Mouse (Mus musculus) intestine, embryonic 15.5 days (tissue): ENCODE measurements around the gene Odf3l2. TPM values are rescaled to one million over a fixed set of nuclear protein-coding genes. Genes with fewer than 3 reads are reported as not detected.
A peak's percentile ranks its signal among the peaks of the same experiment; 100 is the strongest.

Experiments used
- ATAC-seq: fragments of 200-750 bp; cut with Nextera tagmentation; 2 replicates; pipeline ENCODE4 v1.8.0; 2017; ENCODE audit warnings: moderate TSS enrichment, moderate library complexity
- H3K27ac ChIP-seq: fragments of 300-500 bp; sonication (generic); 2 replicates; pipeline ENCODE4 v1.5.1; 2015; ENCODE audit warnings: mild to moderate bottlenecking, inconsistent platforms
- H3K27me3 ChIP-seq: fragments of 300-500 bp; sonication (generic); replicated peaks from 2 replicates; pipeline ENCODE4 v1.6.1; 2015; ENCODE audit warnings: inconsistent platforms
- H3K36me3 ChIP-seq: fragments of 300-500 bp; sonication (generic); 2 replicates; pipeline ENCODE4 v1.6.1; 2015; ENCODE audit warnings: inconsistent platforms
- H3K4me1 ChIP-seq: fragments of 300-500 bp; sonication (generic); replicated peaks from 2 replicates; pipeline ENCODE4 v1.6.1; 2015; ENCODE audit warnings: inconsistent platforms
- H3K4me2 ChIP-seq: fragments of 300-500 bp; sonication (generic); replicated peaks from 2 replicates; pipeline ENCODE4 v1.6.1; 2015; ENCODE audit warnings: mild to moderate bottlenecking, inconsistent platforms
- H3K4me3 ChIP-seq: fragments of 300-500 bp; sonication (generic); replicated peaks from 2 replicates; pipeline ENCODE4 v1.5.1; 2015; ENCODE audit warnings: inconsistent platforms
- H3K9ac ChIP-seq: fragments of 300-500 bp; sonication (generic); 2 replicates; pipeline ENCODE4 v1.6.1; 2015; ENCODE audit warnings: inconsistent platforms
- H3K9me3 ChIP-seq: fragments of 300-500 bp; sonication (generic); 2 replicates; pipeline ENCODE4 v1.6.1; 2016; ENCODE audit warnings: inconsistent platforms
- WGBS: fragments of 180-500 bp; shearing (Covaris S2); methylation state at CpG from one replicate; pipeline ENCODE4 v1.1.7; 2015; 5-methylcytosine and 5-hydroxymethylcytosine counted together
- polyA plus RNA-seq: library from polyadenylated mRNA; unstranded; fragments of >200 nt; fragmentation: Nextera tagmentation; extraction: Ambion mirVana; gene quantifications from 2 replicates; pipeline ENCODE4 v1.2.1, GENCODE M21; 2015

The Odf3l2 gene
- polyA plus RNA-seq: not detected in 2 replicates

- H3K36me3 ChIP-seq: no peaks in the 10 kb centered on the region
- H3K27me3 ChIP-seq: no peaks in the 10 kb centered on the region
- ATAC-seq: no peak
- no peaks in the 10 kb centered on the region for H3K9me3 ChIP-seq
- H3K27ac ChIP-seq: no peak within 1 kb of the TSS
- WGBS: 72% methylated on average over 8 of the region's 8 CpGs
- H3K4me2 ChIP-seq: no peak within 1 kb of the TSS
- H3K9ac ChIP-seq: no peak within 1 kb of the TSS
- H3K4me3 ChIP-seq: no peak within 1 kb of the TSS
- H3K4me1 ChIP-seq: no peaks in the 10 kb centered on the region
Measured at GRCm38 (mm10) chr10:79645711-79646110, at the start of gene Odf3l2. Gene Odf3l2 (minus strand): TSS chr10:79645738.

- H3K4me2 ChIP-seq: no peak overlapping the region
- no peaks in the 10 kb centered on the region for H3K27me3 ChIP-seq
- no peak for ATAC-seq
- 83% methylated on average over 6 of the region's 6 CpGs for WGBS
- H3K9me3 ChIP-seq: no peaks in the 10 kb centered on the region
- peaks cover 24% of the 10 kb centered on the region for H3K4me1 ChIP-seq
- H3K27ac ChIP-seq: no peak overlapping the region
- no peak overlapping the region for H3K9ac ChIP-seq
- H3K4me3 ChIP-seq: no peak overlapping the region
- H3K36me3 ChIP-seq: peaks cover under 1% of the 10 kb centered on the region; the same call in 1 of the 2 replicates
Measured at GRCm38 (mm10) chr10:79694379-79694655, 48.8 kb upstream of the Odf3l2 start.

GRCm38 (mm10) chr10:79693580-79694378 lies 48.2 kb upstream of the Odf3l2 start:
- no peak overlapping the region for H3K9ac ChIP-seq
- peaks cover 24% of the 10 kb centered on the region for H3K4me1 ChIP-seq
- no peaks in the 10 kb centered on the region for H3K27me3 ChIP-seq
- peaks cover 6% of the 10 kb centered on the region; the same call in 1 of the 2 replicates for H3K36me3 ChIP-seq
- H3K27ac ChIP-seq: no peak overlapping the region
- no peak overlapping the region for H3K4me3 ChIP-seq
- WGBS: 73% methylated on average over 12 of the region's 12 CpGs
- no peak overlapping the region for H3K4me2 ChIP-seq
- H3K9me3 ChIP-seq: no peaks in the 10 kb centered on the region
- no peak for ATAC-seq

- Histone ChIP-seq H3K9ac (no peak overlapping the region), H3K4me1 (peaks cover 17% of the 10 kb centered on the region), H3K36me3 (peaks cover 21% of the 10 kb centered on the region), H3K4me2 (no peak overlapping the region), H3K27ac (no peak overlapping the region), H3K9me3 (no peaks in the 10 kb centered on the region), H3K27me3 (no peaks in the 10 kb centered on the region), H3K4me3 (no peak overlapping the region)
- no peak for ATAC-seq
- WGBS: 97% methylated on average over 2 of the region's 2 CpGs
Measured at GRCm38 (mm10) chr10:79691986-79692548, 46.5 kb upstream of the Odf3l2 start.

GRCm38 (mm10) chr10:79689178-79689577 lies 43.6 kb upstream of the Odf3l2 start:
- peaks cover 43% of the 10 kb centered on the region for H3K36me3 ChIP-seq
- no peaks in the 10 kb centered on the region for H3K9me3 ChIP-seq
- no peak overlapping the region for H3K27ac ChIP-seq
- H3K9ac ChIP-seq: no peak overlapping the region
- no peaks in the 10 kb centered on the region for H3K27me3 ChIP-seq
- H3K4me2 ChIP-seq: no peak overlapping the region
- no peak for ATAC-seq
- no peak overlapping the region for H3K4me3 ChIP-seq
- 85% methylated on average over 3 of the region's 3 CpGs for WGBS
- peaks cover 2% of the 10 kb centered on the region for H3K4me1 ChIP-seq

GRCm38 (mm10) chr10:79688720-79689119 lies 43.2 kb upstream of the Odf3l2 start, which contains the start of gene Gzmm:
Gene Gzmm (plus strand): TSS chr10:79689020.
- Histone ChIP-seq H3K36me3 (peaks cover 43% of the 10 kb centered on the region), H3K4me1 (peaks cover 7% of the 10 kb centered on the region), H3K27ac (no peak within 1 kb of the TSS), H3K4me3 (no peak within 1 kb of the TSS), H3K4me2 (no peak within 1 kb of the TSS), H3K27me3 (no peaks in the 10 kb centered on the region), H3K9ac (no peak within 1 kb of the TSS), H3K9me3 (no peaks in the 10 kb centered on the region)
- no peak for ATAC-seq
- WGBS: 71% methylated on average over 4 of the region's 4 CpGs

GRCm38 (mm10) chr10:79687513-79687912 lies 42.0 kb upstream of the Odf3l2 start:
- ATAC-seq: no peak
- peaks cover 43% of the 10 kb centered on the region for H3K36me3 ChIP-seq
- no peaks in the 10 kb centered on the region for H3K9me3 ChIP-seq
- no peak overlapping the region for H3K4me3 ChIP-seq
- H3K9ac ChIP-seq: no peak overlapping the region
- H3K27ac ChIP-seq: no peak overlapping the region
- peaks cover 15% of the 10 kb centered on the region for H3K4me1 ChIP-seq
- H3K4me2 ChIP-seq: no peak overlapping the region
- WGBS: 91% methylated on average over 6 of the region's 6 CpGs
- H3K27me3 ChIP-seq: no peaks in the 10 kb centered on the region

- Histone ChIP-seq H3K4me3 (no peak overlapping the region), H3K36me3 (peaks cover 43% of the 10 kb centered on the region), H3K27me3 (no peaks in the 10 kb centered on the region), H3K4me2 (no peak overlapping the region), H3K9me3 (no peaks in the 10 kb centered on the region), H3K4me1 (peaks cover 15% of the 10 kb centered on the region), H3K9ac (no peak overlapping the region), H3K27ac (no peak overlapping the region)
- WGBS: 96% methylated on average over 1 of the region's 1 CpGs
- ATAC-seq: no peak
Measured at GRCm38 (mm10) chr10:79686691-79687090, 41.2 kb upstream of the Odf3l2 start.

- no peak for ATAC-seq
- Histone ChIP-seq H3K9ac (no peak overlapping the region), H3K4me3 (no peak overlapping the region), H3K4me1 (peaks cover 15% of the 10 kb centered on the region), H3K27ac (no peak overlapping the region), H3K27me3 (no peaks in the 10 kb centered on the region), H3K9me3 (no peaks in the 10 kb centered on the region), H3K4me2 (no peak overlapping the region), H3K36me3 (peaks cover 43% of the 10 kb centered on the region)
- WGBS: 81% methylated on average over 2 of the region's 2 CpGs
Measured at GRCm38 (mm10) chr10:79686219-79686618, 40.7 kb upstream of the Odf3l2 start.

GRCm38 (mm10) chr10:79684770-79685600 lies 39.4 kb upstream of the Odf3l2 start:
- H3K4me2 ChIP-seq: no peak overlapping the region
- no peak overlapping the region for H3K27ac ChIP-seq
- no peaks in the 10 kb centered on the region for H3K27me3 ChIP-seq
- no peaks in the 10 kb centered on the region for H3K9me3 ChIP-seq
- H3K4me3 ChIP-seq: no peak overlapping the region
- H3K4me1 ChIP-seq: peaks cover 24% of the 10 kb centered on the region
- H3K9ac ChIP-seq: no peak overlapping the region
- peaks cover 43% of the 10 kb centered on the region for H3K36me3 ChIP-seq
- no peak for ATAC-seq
- WGBS: 92% methylated on average over 25 of the region's 25 CpGs

GRCm38 (mm10) chr10:79683726-79684640 lies 38.4 kb upstream of the Odf3l2 start:
- Histone ChIP-seq H3K4me3 (peak overlapping the region; percentile 72), H3K36me3 (peaks cover 39% of the 10 kb centered on the region), H3K9me3 (no peaks in the 10 kb centered on the region), H3K9ac (peak overlapping the region; percentile 80), H3K4me1 (peaks cover 24% of the 10 kb centered on the region), H3K27me3 (no peaks in the 10 kb centered on the region), H3K27ac (no peak overlapping the region), H3K4me2 (peak overlapping the region; percentile 84)
- 78% methylated on average over 6 of the region's 6 CpGs for WGBS
- no peak for ATAC-seq
